Mouse (Mus musculus): ENCODE data around the gene Nrap. TPM values are rescaled to one million over a fixed set of nuclear protein-coding genes. Genes with fewer than 3 reads are reported as not detected.

Gene Nrap
- polyA plus RNA-seq, 1 experiment from 2014 or later: 0.41 TPM

- Histone ChIP-seq H3K27me3 (ENCODE audit: control insufficient read depth, insufficient read depth, low read length) (no peaks in the 10 kb centered on the region), H3K27ac (replicated peaks) (no peak overlapping the region), H3K4me1 (replicated peaks; ENCODE audit: control insufficient read depth, insufficient read depth) (no peaks in the 10 kb centered on the region), H3K9me3 (ENCODE audit: control insufficient read depth, low read length) (no peaks in the 10 kb centered on the region), H3K4me2 (replicated peaks; ENCODE audit: low read depth) (peak overlapping the region; percentile 35; the same call in 1 of the 2 replicates), H3K9ac (ENCODE audit: low read length) (no peak overlapping the region), H3K36me3 (ENCODE audit: control insufficient read depth, insufficient read depth, low read length) (no peaks in the 10 kb centered on the region), H3K4me3 (ENCODE audit: low read depth, low read length) (no peak overlapping the region)
- DNase-seq (ENCODE audit: low spot score) (peak; percentile 85), ATAC-seq (ENCODE audit: low FRiP score, low TSS enrichment) (peak; percentile 85)
- WGBS: 31% methylated on average over 17 of the region's 17 CpGs
- TF ChIP-seq EP300 (optimal IDR thresholded peaks at IDR 0.05) (no peak), CTCF (IDR thresholded peaks at IDR 0.05; ENCODE audit: low read depth) (peak; percentile 90)
These were observed 33.1 kb downstream of the Nrap start for GRCm38 (mm10) chr19:56356480-56357373.

GRCm38 (mm10) chr19:56355201-56355600, 34.6 kb downstream of the Nrap start:
- ATAC-seq (ENCODE audit: low FRiP score, low TSS enrichment) (no peak), DNase-seq (ENCODE audit: low spot score) (no peak)
- Histone ChIP-seq H3K27me3 (ENCODE audit: control insufficient read depth, insufficient read depth, low read length) (no peaks in the 10 kb centered on the region), H3K4me3 (ENCODE audit: low read depth, low read length) (no peak overlapping the region), H3K9ac (ENCODE audit: low read length) (no peak overlapping the region), H3K4me1 (replicated peaks; ENCODE audit: control insufficient read depth, insufficient read depth) (no peaks in the 10 kb centered on the region), H3K27ac (replicated peaks) (no peak overlapping the region), H3K36me3 (ENCODE audit: control insufficient read depth, insufficient read depth, low read length) (no peaks in the 10 kb centered on the region), H3K9me3 (ENCODE audit: control insufficient read depth, low read length) (no peaks in the 10 kb centered on the region), H3K4me2 (replicated peaks; ENCODE audit: low read depth) (no peak overlapping the region)
- 82% methylated on average over 12 of the region's 12 CpGs for WGBS
- TF ChIP-seq CTCF (IDR thresholded peaks at IDR 0.05; ENCODE audit: low read depth) (no peak), EP300 (optimal IDR thresholded peaks at IDR 0.05) (no peak)

- TF ChIP-seq CTCF (IDR thresholded peaks at IDR 0.05; ENCODE audit: low read depth) (no peak), EP300 (optimal IDR thresholded peaks at IDR 0.05) (no peak)
- Histone ChIP-seq H3K4me1 (replicated peaks; ENCODE audit: control insufficient read depth, insufficient read depth) (no peaks in the 10 kb centered on the region), H3K4me2 (replicated peaks; ENCODE audit: low read depth) (no peak overlapping the region), H3K27me3 (ENCODE audit: control insufficient read depth, insufficient read depth, low read length) (no peaks in the 10 kb centered on the region), H3K9ac (ENCODE audit: low read length) (no peak overlapping the region), H3K9me3 (ENCODE audit: control insufficient read depth, low read length) (no peaks in the 10 kb centered on the region), H3K27ac (replicated peaks) (no peak overlapping the region), H3K4me3 (ENCODE audit: low read depth, low read length) (no peak overlapping the region), H3K36me3 (ENCODE audit: control insufficient read depth, insufficient read depth, low read length) (no peaks in the 10 kb centered on the region)
- no peak for DNase-seq (ENCODE audit: low spot score)
- WGBS: 84% methylated on average over 10 of the region's 10 CpGs
- no peak for ATAC-seq (ENCODE audit: low FRiP score, low TSS enrichment)
These were observed 36.1 kb downstream of the Nrap start for GRCm38 (mm10) chr19:56353689-56354088.

- ATAC-seq (ENCODE audit: low FRiP score, low TSS enrichment) (peak; percentile 34; the same call in 1 of the 2 replicates), DNase-seq (ENCODE audit: low spot score) (peak; percentile 53)
- H3K27me3 ChIP-seq (ENCODE audit: control insufficient read depth, insufficient read depth, low read length): no peaks in the 10 kb centered on the region
- H3K4me1 ChIP-seq (replicated peaks; ENCODE audit: control insufficient read depth, insufficient read depth): no peaks in the 10 kb centered on the region
- H3K36me3 ChIP-seq (ENCODE audit: control insufficient read depth, insufficient read depth, low read length): no peaks in the 10 kb centered on the region
- no peaks in the 10 kb centered on the region for H3K9me3 ChIP-seq (ENCODE audit: control insufficient read depth, low read length)
- H3K4me3 ChIP-seq (ENCODE audit: low read depth, low read length): no peak overlapping the region
- WGBS: 37% methylated on average over 6 of the region's 6 CpGs
- TF ChIP-seq EP300 (optimal IDR thresholded peaks at IDR 0.05) (no peak), CTCF (IDR thresholded peaks at IDR 0.05; ENCODE audit: low read depth) (peak; percentile 71)
- no peak overlapping the region for H3K27ac ChIP-seq (replicated peaks)
- no peak overlapping the region for H3K4me2 ChIP-seq (replicated peaks; ENCODE audit: low read depth)
- no peak overlapping the region for H3K9ac ChIP-seq (ENCODE audit: low read length)
These were observed 40.5 kb downstream of the Nrap start for GRCm38 (mm10) chr19:56349295-56349694.

- WGBS: 52% methylated on average over 13 of the region's 13 CpGs
These were observed 43.1 kb downstream of the Nrap start for GRCm38 (mm10) chr19:56346750-56347149.

GRCm38 (mm10) chr19:56346016-56346415, 43.8 kb downstream of the Nrap start:
- Histone ChIP-seq H3K27me3 (ENCODE audit: control insufficient read depth, insufficient read depth, low read length) (no peaks in the 10 kb centered on the region), H3K4me2 (replicated peaks; ENCODE audit: low read depth) (no peak overlapping the region), H3K4me3 (ENCODE audit: low read depth, low read length) (no peak overlapping the region), H3K9me3 (ENCODE audit: control insufficient read depth, low read length) (no peaks in the 10 kb centered on the region), H3K9ac (ENCODE audit: low read length) (no peak overlapping the region), H3K36me3 (ENCODE audit: control insufficient read depth, insufficient read depth, low read length) (no peaks in the 10 kb centered on the region), H3K4me1 (replicated peaks; ENCODE audit: control insufficient read depth, insufficient read depth) (no peaks in the 10 kb centered on the region), H3K27ac (replicated peaks) (no peak overlapping the region)
- DNase-seq (ENCODE audit: low spot score): no peak
- TF ChIP-seq CTCF (IDR thresholded peaks at IDR 0.05; ENCODE audit: low read depth) (peak; percentile 77), EP300 (optimal IDR thresholded peaks at IDR 0.05) (no peak)
- WGBS: 67% methylated on average over 3 of the region's 3 CpGs
- ATAC-seq (ENCODE audit: low FRiP score, low TSS enrichment): no peak

More at GRCm38 (mm10) chr19:56346750-56347149, 43.1 kb downstream of the Nrap start:
- DNase-seq (ENCODE audit: low spot score) (no peak), ATAC-seq (ENCODE audit: low FRiP score, low TSS enrichment) (no peak)
- Histone ChIP-seq H3K9ac (ENCODE audit: low read length) (no peak overlapping the region), H3K36me3 (ENCODE audit: control insufficient read depth, insufficient read depth, low read length) (no peaks in the 10 kb centered on the region), H3K27me3 (ENCODE audit: control insufficient read depth, insufficient read depth, low read length) (no peaks in the 10 kb centered on the region), H3K27ac (replicated peaks) (no peak overlapping the region), H3K9me3 (ENCODE audit: control insufficient read depth, low read length) (no peaks in the 10 kb centered on the region), H3K4me1 (replicated peaks; ENCODE audit: control insufficient read depth, insufficient read depth) (no peaks in the 10 kb centered on the region), H3K4me3 (ENCODE audit: low read depth, low read length) (no peak overlapping the region), H3K4me2 (replicated peaks; ENCODE audit: low read depth) (no peak overlapping the region)
- TF ChIP-seq EP300 (optimal IDR thresholded peaks at IDR 0.05) (no peak), CTCF (IDR thresholded peaks at IDR 0.05; ENCODE audit: low read depth) (no peak)

All from stomach, postnatal 0 days (tissue).